Mouse (Mus musculus) erythroblast, adult 5-6 weeks (primary cell): Measurements from ENCODE around the gene Olfr356. TPM values are rescaled to one million over a fixed set of nuclear protein-coding genes. Genes with fewer than 3 reads are reported as not detected.

Source experiments
- ATAC-seq: replicated peaks from 2 replicates; pipeline ENCODE4 v1.8.0; 2016; ENCODE audit warnings: moderate number of reproducible peaks, mild to moderate bottlenecking, moderate TSS enrichment, inconsistent platforms; ENCODE audit not compliant: poor library complexity, low FRiP score, severe bottlenecking
- total RNA-seq, 2 experiments: library from RNA; stranded (forward) in 1 of 2; stranded (reverse) in 1 of 2; fragments of 150-400 nt in 1 of 2; fragments of 200-764, 138-1000 nt in 1 of 2; gene quantifications; 2 replicates each; pipeline versions ENCODE4 v1.2.3 to v1.2.4; 2015 to 2017; ENCODE audit warnings: low replicate concordance in 2 of 2

Gene Olfr356
- total RNA-seq (2015; ENCODE audit: low replicate concordance) (not detected in 2 replicates), total RNA-seq (2017; ENCODE audit: low replicate concordance) (not detected in 2 replicates)

DNA sequence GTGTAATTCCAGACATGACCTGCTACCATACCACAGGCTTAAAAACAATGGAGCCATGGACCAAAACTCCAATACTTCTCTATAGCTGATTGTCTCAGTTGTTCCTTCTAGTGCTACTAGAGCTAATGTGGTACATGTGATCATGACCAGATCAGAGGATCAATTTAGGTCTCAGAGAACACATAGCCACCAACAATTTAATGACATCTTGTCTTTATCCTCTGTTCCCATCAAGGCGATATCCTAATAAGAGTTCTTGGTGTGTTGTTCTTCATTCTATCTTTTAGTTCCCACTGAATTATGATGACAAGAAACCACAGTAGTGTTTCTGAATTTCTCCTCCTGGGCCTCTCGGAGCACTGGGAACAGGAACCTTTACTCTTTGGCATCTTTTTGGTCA is at the start of gene Olfr356:
TSS of gene Olfr356 (plus strand) at position 301 of the 400 bp plus-strand sequence.
- ATAC-seq: no peak

DNA sequence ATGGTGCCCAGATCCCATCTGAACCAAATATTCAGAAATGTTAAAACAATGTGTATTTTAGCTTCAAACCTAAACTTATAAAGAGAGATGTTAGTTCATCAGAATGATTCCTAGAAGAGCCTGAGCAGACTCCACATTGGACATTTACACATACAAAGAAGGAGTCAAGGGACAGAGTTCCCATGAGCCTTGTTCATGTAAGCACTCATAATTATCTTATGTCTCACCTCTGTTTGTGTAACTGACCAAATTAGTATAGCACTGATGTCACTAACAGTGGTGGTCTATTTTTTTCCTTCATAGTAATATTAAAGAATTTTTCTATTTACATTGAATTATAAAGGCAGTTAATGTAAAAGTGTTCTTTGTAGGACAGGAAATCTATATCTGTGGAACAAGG is 44.1 kb upstream of the Olfr356 start, which contains the start of gene Olfr353:
TSS of gene Olfr353 (minus strand) at position 101 of the 400 bp plus-strand sequence.
- no peak for ATAC-seq

DNA sequence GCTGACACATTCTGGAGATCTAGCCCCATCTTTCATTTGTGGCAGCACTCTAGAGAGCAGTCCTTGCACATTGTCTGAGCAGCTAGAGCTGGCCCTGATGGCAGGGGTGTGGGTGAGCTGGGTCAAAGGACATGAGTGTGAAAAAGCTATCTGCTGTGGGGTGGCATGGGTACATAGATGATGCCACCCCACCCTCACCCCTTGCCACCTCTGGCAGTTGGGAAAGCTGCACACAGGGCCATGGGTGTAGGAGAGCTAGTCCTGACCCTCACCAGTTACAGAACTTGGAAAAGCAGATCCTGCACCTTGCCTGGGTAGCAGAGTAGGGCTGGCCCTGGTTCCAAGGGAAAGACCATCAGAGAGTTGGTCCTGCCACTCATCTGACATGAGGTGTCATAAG is 39.8 kb upstream of the Olfr356 start:
- ATAC-seq: no peak

DNA sequence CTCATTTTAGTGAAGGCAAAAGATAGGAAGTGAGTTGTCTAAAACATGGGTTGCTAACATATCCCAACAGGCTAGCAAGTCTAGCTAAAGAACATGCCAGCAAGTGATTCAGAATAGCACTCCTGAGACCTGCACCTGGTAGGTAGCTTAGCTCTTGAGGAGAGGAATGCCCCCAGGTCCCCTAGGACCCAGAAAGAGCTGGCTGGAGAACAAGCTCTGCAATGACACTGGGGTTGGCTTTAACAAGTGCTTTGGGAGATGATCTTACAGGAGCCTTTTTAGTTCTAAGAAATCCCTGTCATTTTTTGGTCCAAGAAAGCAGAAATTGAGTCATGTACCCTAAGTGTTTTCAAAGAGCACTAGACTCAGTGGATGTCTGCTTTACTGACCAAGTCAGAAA is 31.5 kb upstream of the Olfr356 start, which contains the start of gene Olfr354:
TSS of gene Olfr354 (plus strand) at position 301 of the 400 bp plus-strand sequence.
- ATAC-seq: no peak

DNA sequence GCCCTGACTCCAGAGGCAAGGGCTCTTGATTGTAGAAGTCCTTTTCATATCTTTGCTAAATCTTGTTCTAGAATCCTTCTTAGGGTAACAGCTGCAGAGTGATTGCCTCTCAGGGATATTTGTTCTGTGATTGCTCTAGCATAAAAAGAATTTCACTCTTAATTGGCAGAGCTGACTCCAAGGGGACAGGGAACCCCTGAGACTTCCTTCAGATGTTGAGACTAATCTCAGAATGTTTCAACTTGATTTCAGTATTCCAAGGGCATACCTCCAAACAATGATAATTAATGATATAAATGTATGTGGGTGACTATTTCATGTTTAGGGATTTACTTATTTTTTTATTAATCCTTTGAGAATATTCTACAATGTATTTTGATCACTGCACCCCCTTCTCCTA is 8.1 kb upstream of the Olfr356 start, which contains the start of gene Olfr355:
TSS of gene Olfr355 (minus strand) at position 101 of the 400 bp plus-strand sequence.
- no peak for ATAC-seq

Other genes starting within 250 kb of the Olfr356 start
- not detected in 2 replicates for gene Olfr347, start 205.2 kb upstream of the Olfr356 start, total RNA-seq (2015; ENCODE audit: low replicate concordance)
- not detected in 2 replicates for gene Olfr347, start 205.2 kb upstream of the Olfr356 start, total RNA-seq (2017; ENCODE audit: low replicate concordance)
- gene Olfr348, start 152.8 kb upstream of the Olfr356 start, total RNA-seq (2015; ENCODE audit: low replicate concordance): not detected in 2 replicates
- gene Olfr348, start 152.8 kb upstream of the Olfr356 start, total RNA-seq (2017; ENCODE audit: low replicate concordance): not detected in 2 replicates
- gene Olfr50, start 146.6 kb upstream of the Olfr356 start, total RNA-seq (2015; ENCODE audit: low replicate concordance): not detected in 2 replicates
- gene Olfr50, start 146.6 kb upstream of the Olfr356 start, total RNA-seq (2017; ENCODE audit: low replicate concordance): not detected in 2 replicates
- not detected in 2 replicates for gene Olfr3, start 120.1 kb upstream of the Olfr356 start, total RNA-seq (2015; ENCODE audit: low replicate concordance)
- gene Olfr3, start 120.1 kb upstream of the Olfr356 start, total RNA-seq (2017; ENCODE audit: low replicate concordance): not detected in 2 replicates
- gene Olfr350, start 90.8 kb upstream of the Olfr356 start, total RNA-seq (2015; ENCODE audit: low replicate concordance): not detected in 2 replicates
- gene Olfr350, start 90.8 kb upstream of the Olfr356 start, total RNA-seq (2017; ENCODE audit: low replicate concordance): not detected in 2 replicates
- gene Olfr351, start 74.5 kb upstream of the Olfr356 start, total RNA-seq (2015; ENCODE audit: low replicate concordance): not detected in 2 replicates
- gene Olfr351, start 74.5 kb upstream of the Olfr356 start, total RNA-seq (2017; ENCODE audit: low replicate concordance): not detected in 2 replicates
- not detected in 2 replicates for gene Olfr352, start 68.7 kb upstream of the Olfr356 start, total RNA-seq (2015; ENCODE audit: low replicate concordance)
- gene Olfr352, start 68.7 kb upstream of the Olfr356 start, total RNA-seq (2017; ENCODE audit: low replicate concordance): not detected in 2 replicates
- gene Olfr353, start 44.2 kb upstream of the Olfr356 start, total RNA-seq (2015; ENCODE audit: low replicate concordance): not detected in 2 replicates
- gene Olfr353, start 44.2 kb upstream of the Olfr356 start, total RNA-seq (2017; ENCODE audit: low replicate concordance): not detected in 2 replicates
- gene Olfr354, start 31.4 kb upstream of the Olfr356 start, total RNA-seq (2015; ENCODE audit: low replicate concordance): not detected in 2 replicates
- gene Olfr354, start 31.4 kb upstream of the Olfr356 start, total RNA-seq (2017; ENCODE audit: low replicate concordance): under 0.01 and 0.26 TPM in 2 replicates
- gene Olfr355, start 8.2 kb upstream of the Olfr356 start, total RNA-seq (2015; ENCODE audit: low replicate concordance): not detected in 2 replicates
- not detected in 2 replicates for gene Olfr355, start 8.2 kb upstream of the Olfr356 start, total RNA-seq (2017; ENCODE audit: low replicate concordance)
- not detected in 2 replicates for gene Olfr357, start 56.7 kb downstream of the Olfr356 start, total RNA-seq (2015; ENCODE audit: low replicate concordance)
- gene Olfr357, start 56.7 kb downstream of the Olfr356 start, total RNA-seq (2017; ENCODE audit: low replicate concordance): not detected in 2 replicates
- gene Olfr358, start 72.2 kb downstream of the Olfr356 start, total RNA-seq (2015; ENCODE audit: low replicate concordance): not detected in 2 replicates
- not detected in 2 replicates for gene Olfr358, start 72.2 kb downstream of the Olfr356 start, total RNA-seq (2017; ENCODE audit: low replicate concordance)
- not detected in 2 replicates for gene Olfr360, start 128.6 kb downstream of the Olfr356 start, total RNA-seq (2015; ENCODE audit: low replicate concordance)
- gene Olfr360, start 128.6 kb downstream of the Olfr356 start, total RNA-seq (2017; ENCODE audit: low replicate concordance): not detected in 2 replicates
- not detected in 2 replicates for gene Olfr361, start 152.2 kb downstream of the Olfr356 start, total RNA-seq (2015; ENCODE audit: low replicate concordance)
- not detected in 2 replicates for gene Olfr361, start 152.2 kb downstream of the Olfr356 start, total RNA-seq (2017; ENCODE audit: low replicate concordance)
- gene Olfr362, start 180.8 kb downstream of the Olfr356 start, total RNA-seq (2015; ENCODE audit: low replicate concordance): not detected in 2 replicates
- gene Olfr362, start 180.8 kb downstream of the Olfr356 start, total RNA-seq (2017; ENCODE audit: low replicate concordance): not detected in 2 replicates
- not detected in 2 replicates for gene Olfr364-ps1, start 202.2 kb downstream of the Olfr356 start, total RNA-seq (2015; ENCODE audit: low replicate concordance)
- gene Olfr364-ps1, start 202.2 kb downstream of the Olfr356 start, total RNA-seq (2017; ENCODE audit: low replicate concordance): not detected in 2 replicates